17 mouse cellular contexts compared by ENCODE assay signal in genomic region chr6:108773480-108773879, GRCm38 (mm10).
"Had no signal": no experiment of that assay in that cellular context is flagged by ENCODE, and none has a peak within 500 bp of the region (broad histone marks: within the 10 kb centered on the region; RNA-seq: fewer than 3 reads in every experiment).

No protein-coding gene starts in this region.

- H3K4me2 ChIP-seq: heart, embryonic 11.5 days; heart, embryonic 12.5 days; heart, embryonic 13.5 days; heart, embryonic 15.5 days; hindbrain, embryonic 12.5 days; hindbrain, embryonic 13.5 days; hindbrain, embryonic 14.5 days; hindbrain, embryonic 15.5 days; intestine, embryonic 15.5 days; kidney, embryonic 15.5 days had no signal

- H3K4me3 ChIP-seq: heart, embryonic 10.5 days; heart, embryonic 12.5 days; heart, embryonic 13.5 days; heart, embryonic 15.5 days; hindbrain, embryonic 10.5 days; hindbrain, embryonic 12.5 days; hindbrain, embryonic 13.5 days; hindbrain, embryonic 15.5 days; intestine, embryonic 15.5 days; kidney, embryonic 15.5 days; layer of hippocampus, adult 2 months had no signal

- H3K9ac ChIP-seq: heart, embryonic 12.5 days; heart, embryonic 13.5 days; heart, embryonic 15.5 days; hindbrain, embryonic 12.5 days; hindbrain, embryonic 13.5 days; hindbrain, embryonic 14.5 days; hindbrain, embryonic 15.5 days; intestine, embryonic 15.5 days; kidney, embryonic 15.5 days had no signal

- ATAC-seq: intestine, embryonic 16.5 days; intestine, postnatal 0 days had no signal

- H3K4me1 ChIP-seq: heart, embryonic 10.5 days; heart, embryonic 12.5 days; heart, embryonic 13.5 days; heart, embryonic 15.5 days; hindbrain, embryonic 10.5 days; hindbrain, embryonic 12.5 days; hindbrain, embryonic 13.5 days; hindbrain, embryonic 15.5 days; intestine, embryonic 15.5 days; kidney, embryonic 15.5 days had no signal

- H3K27me3 ChIP-seq: heart, embryonic 12.5 days; heart, embryonic 15.5 days; hindbrain, embryonic 12.5 days; hindbrain, embryonic 13.5 days; hindbrain, embryonic 15.5 days; intestine, embryonic 15.5 days; kidney, embryonic 15.5 days had no signal

- H3K9me3 ChIP-seq: heart, embryonic 10.5 days; heart, embryonic 12.5 days; heart, embryonic 13.5 days; heart, embryonic 15.5 days; hindbrain, embryonic 10.5 days; hindbrain, embryonic 12.5 days; hindbrain, embryonic 13.5 days; hindbrain, embryonic 15.5 days; intestine, embryonic 15.5 days; kidney, embryonic 15.5 days had no signal

- H3K36me3 ChIP-seq: heart, embryonic 10.5 days; heart, embryonic 12.5 days; heart, embryonic 13.5 days; heart, embryonic 15.5 days; hindbrain, embryonic 10.5 days; hindbrain, embryonic 12.5 days; hindbrain, embryonic 13.5 days; hindbrain, embryonic 15.5 days; intestine, embryonic 15.5 days; kidney, embryonic 15.5 days had no signal

- H3K27ac ChIP-seq: heart, embryonic 10.5 days; heart, embryonic 13.5 days; heart, embryonic 15.5 days; hindbrain, embryonic 10.5 days; hindbrain, embryonic 12.5 days; hindbrain, embryonic 13.5 days; hindbrain, embryonic 14.5 days; hindbrain, embryonic 15.5 days; hindbrain, postnatal 0 days; intestine, embryonic 15.5 days; kidney, embryonic 15.5 days; kidney, postnatal 0 days; layer of hippocampus, adult 2 months had no signal
